Mouse (Mus musculus): ENCODE data around the gene Syngr2.

GRCm38 (mm10) chr11:117772352-117772751 lies 37.1 kb upstream of the Syngr2 start:
- TF ChIP-seq CTCF (conservative IDR thresholded peaks at IDR 0.05; ENCODE audit: low read length) (no peak), POU5F1 (IDR thresholded peaks at IDR 0.05; ENCODE audit: borderline replicate concordance, low read length) (no peak)

All from E14TG2a.4 (cell line).